Comparison of ENCODE assay signal across 26 mouse cellular contexts in genomic region chr1:128563905-128564304, GRCm38 (mm10). TPM values are rescaled to one million over a fixed set of nuclear protein-coding genes. Genes with fewer than 3 reads are reported as not detected.
DNase-seq lines count a peak whose midpoint lies in the region; ATAC-seq lines count a peak whose summit lies in the region.
"Had no signal": no experiment of that assay in that cellular context is flagged by ENCODE, and none has a peak within 500 bp of the region (broad histone marks: within the 10 kb centered on the region; RNA-seq: fewer than 3 reads in every experiment).

No protein-coding gene starts in this region.

- H3K4me1 ChIP-seq in hindbrain, embryonic 12.5 days: peaks cover 2% of the 10 kb centered on the region; the same call in 1 of the 2 replicates
- H3K4me1 ChIP-seq in liver, embryonic 12.5 days: peaks cover 22% of the 10 kb centered on the region

- no peak for DNase-seq in gastrocnemius, postnatal 10 days
- DNase-seq: adrenal gland, adult 2 months; adrenal gland, postnatal 14 days; cerebellum, adult 11 months; cerebellum, adult 2 months; cerebellum, postnatal 10 days; cerebellum, postnatal 36 days; gastrocnemius, postnatal 14 days; heart, adult 18-20 months; heart, postnatal 10 days; heart, postnatal 36 days had no signal

- H3K27me3 ChIP-seq in hindbrain, embryonic 12.5 days: no peaks in the 10 kb centered on the region
- H3K27me3 ChIP-seq in liver, embryonic 12.5 days (replicated peaks): no peaks in the 10 kb centered on the region
- H3K27me3 ChIP-seq: forebrain, embryonic 15.5 days had no signal

- WGBS in hindbrain, embryonic 12.5 days: 83% methylated on average over 3 of the region's 3 CpGs
- 46% methylated on average over 3 of the region's 3 CpGs for WGBS in liver, embryonic 12.5 days (ENCODE audit: insufficient replicate concordance)

- H3K4me2 ChIP-seq in hindbrain, embryonic 12.5 days (replicated peaks): no peak overlapping the region
- no peak overlapping the region for H3K4me2 ChIP-seq in liver, embryonic 12.5 days
- H3K4me2 ChIP-seq: forebrain, embryonic 12.5 days; forebrain, embryonic 15.5 days; heart, embryonic 12.5 days; heart, embryonic 15.5 days; hindbrain, embryonic 14.5 days had no signal

- H3K27ac ChIP-seq in hindbrain, embryonic 12.5 days: no peak overlapping the region
- no peak overlapping the region for H3K27ac ChIP-seq in liver, embryonic 12.5 days
- H3K27ac ChIP-seq: forebrain, embryonic 12.5 days; forebrain, embryonic 15.5 days; heart, embryonic 15.5 days; hindbrain, embryonic 10.5 days; hindbrain, embryonic 14.5 days; hindbrain, postnatal 0 days had no signal

- no peaks in the 10 kb centered on the region for H3K9me3 ChIP-seq in hindbrain, embryonic 12.5 days (replicated peaks)
- no peaks in the 10 kb centered on the region for H3K9me3 ChIP-seq in liver, embryonic 12.5 days (replicated peaks)
- H3K9me3 ChIP-seq: forebrain, embryonic 12.5 days; forebrain, embryonic 15.5 days; heart, embryonic 12.5 days; heart, embryonic 15.5 days; hindbrain, embryonic 10.5 days had no signal

- no peak overlapping the region for H3K9ac ChIP-seq in hindbrain, embryonic 12.5 days
- H3K9ac ChIP-seq in liver, embryonic 12.5 days: no peak overlapping the region
- H3K9ac ChIP-seq: forebrain, embryonic 12.5 days; forebrain, embryonic 15.5 days; heart, embryonic 12.5 days; heart, embryonic 15.5 days; hindbrain, embryonic 14.5 days had no signal

- peak; percentile 60 for ATAC-seq in common myeloid progenitor, adult 5-6 weeks (replicated peaks; ENCODE audit: low read depth, poor library complexity, severe bottlenecking)
- ATAC-seq in granulocyte monocyte progenitor cell, adult 5-6 weeks (replicated peaks; ENCODE audit: poor library complexity, severe bottlenecking): peak; percentile 44
- ATAC-seq in megakaryocyte-erythroid progenitor cell, adult 5-6 weeks (replicated peaks; ENCODE audit: low FRiP score, low TSS enrichment, poor library complexity, severe bottlenecking): peak; percentile 69
- ATAC-seq in hindbrain, embryonic 12.5 days (ENCODE audit: low FRiP score): no peak
- ATAC-seq in liver, embryonic 12.5 days: no peak
- ATAC-seq: CD4-positive, CD25-positive, alpha-beta regulatory T cell, adult 4 months; forebrain, embryonic 15.5 days; hindbrain, postnatal 0 days; inflammation-experienced regulatory T-cells, adult 6 months; intestine, embryonic 16.5 days had no signal

- no peaks in the 10 kb centered on the region for H3K36me3 ChIP-seq in hindbrain, embryonic 12.5 days
- no peaks in the 10 kb centered on the region for H3K36me3 ChIP-seq in liver, embryonic 12.5 days
- H3K36me3 ChIP-seq: forebrain, embryonic 12.5 days; forebrain, embryonic 15.5 days; heart, embryonic 12.5 days; heart, embryonic 15.5 days; hindbrain, embryonic 10.5 days had no signal

- H3K4me3 ChIP-seq in hindbrain, embryonic 12.5 days: no peak overlapping the region
- no peak overlapping the region for H3K4me3 ChIP-seq in liver, embryonic 12.5 days
- H3K4me3 ChIP-seq: forebrain, embryonic 12.5 days; forebrain, embryonic 15.5 days; heart, embryonic 12.5 days; heart, embryonic 15.5 days; hindbrain, embryonic 10.5 days had no signal

RNA-seq across cellular contexts. Expression of gene Cxcr4, which starts 28.2 kb away (rescaled TPM):
- total RNA-seq in common myeloid progenitor, adult 5-6 weeks (2017): 77.8 and 110 TPM in 2 replicates
- total RNA-seq in granulocyte monocyte progenitor cell, adult 5-6 weeks (2014; fragmentation: Nextera tagmentation): 151 and 195 TPM in 2 replicates
- total RNA-seq in granulocyte monocyte progenitor cell, adult 5-6 weeks (2017): 178 and 196 TPM in 2 replicates
- total RNA-seq in megakaryocyte-erythroid progenitor cell, adult 5-6 weeks (2014; fragmentation: Nextera tagmentation): 29.9 and 35.0 TPM in 2 replicates
- total RNA-seq in megakaryocyte-erythroid progenitor cell, adult 5-6 weeks (2017): 22.7 and 29.0 TPM in 2 replicates
- polyA plus RNA-seq in hindbrain, embryonic 12.5 days (2016; fragmentation: Nextera tagmentation; extraction: Ambion mirVana): 17.8 and 18.2 TPM in 2 replicates
- 0.88 and 0.93 TPM in 2 replicates for polyA plus RNA-seq in liver, embryonic 12.5 days (2016; fragmentation: Nextera tagmentation; extraction: Ambion mirVana)
- 10 to 100 TPM; 17.9 to 23.7 TPM for total RNA-seq in gastrocnemius, postnatal 10 days (2021)

Comparison
In these comparisons a context has a peak if more than half of its experiments do, and no peak if none do; other contexts are left out.
1. ATAC-seq: peak in common myeloid progenitor, adult 5-6 weeks (single experiment), granulocyte monocyte progenitor cell, adult 5-6 weeks (single experiment) and megakaryocyte-erythroid progenitor cell, adult 5-6 weeks (single experiment); none in hindbrain, embryonic 12.5 days (single experiment) and liver, embryonic 12.5 days (single experiment).